Mouse (Mus musculus): ENCODE measurements at regions not wholly inside any gene's neighbourhood (a gene's known extent, or its start where the extent isn't known, plus 50 kb on each side); places are given as distances from the start of the nearest gene placed in this dataset. TPM values are rescaled to one million over a fixed set of nuclear protein-coding genes. Genes with fewer than 3 reads are reported as not detected.
A peak's percentile ranks its signal among the peaks of the same experiment; 100 is the strongest.

DNA sequence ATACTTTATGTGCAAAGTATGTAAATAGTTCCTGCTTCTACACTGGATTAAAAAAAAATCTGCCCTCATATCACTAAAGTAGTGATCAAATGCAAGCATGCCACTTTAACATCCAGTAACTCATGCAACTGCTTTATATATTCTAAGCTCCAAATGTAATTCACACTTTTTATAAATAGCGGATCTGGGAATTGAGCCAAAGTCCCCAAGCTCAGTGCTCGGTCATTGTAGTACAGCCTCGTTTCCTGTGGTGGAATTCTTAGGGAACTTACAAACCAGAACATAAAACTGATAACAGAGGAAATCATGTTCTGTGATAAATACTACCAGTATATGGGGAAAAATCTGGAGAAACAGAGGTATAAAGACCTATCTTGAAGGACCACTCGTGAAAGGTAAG, 690.1 kb upstream of the Tmpo start:
- H3K4me3 ChIP-seq (ENCODE audit: low read depth, low read length): no peak overlapping the region
- H3K9me3 ChIP-seq (ENCODE audit: control insufficient read depth, low read length): no peaks in the 10 kb centered on the region
- no peak overlapping the region for H3K9ac ChIP-seq (replicated peaks; ENCODE audit: low read depth, low read length)
- H3K27me3 ChIP-seq (ENCODE audit: control insufficient read depth, insufficient read depth, low read length): no peaks in the 10 kb centered on the region
- H3K4me1 ChIP-seq (ENCODE audit: control insufficient read depth, insufficient read depth, low read length): no peaks in the 10 kb centered on the region
- H3K4me2 ChIP-seq (ENCODE audit: low read depth, low read length): no peak overlapping the region
- WGBS: 69% methylated on average over 4 of the region's 4 CpGs
- H3K27ac ChIP-seq (ENCODE audit: low read depth, low read length): no peak overlapping the region
- no peak for ATAC-seq (ENCODE audit: low read depth)
- no peaks in the 10 kb centered on the region for H3K36me3 ChIP-seq (ENCODE audit: control insufficient read depth, insufficient read depth, low read length)

DNA sequence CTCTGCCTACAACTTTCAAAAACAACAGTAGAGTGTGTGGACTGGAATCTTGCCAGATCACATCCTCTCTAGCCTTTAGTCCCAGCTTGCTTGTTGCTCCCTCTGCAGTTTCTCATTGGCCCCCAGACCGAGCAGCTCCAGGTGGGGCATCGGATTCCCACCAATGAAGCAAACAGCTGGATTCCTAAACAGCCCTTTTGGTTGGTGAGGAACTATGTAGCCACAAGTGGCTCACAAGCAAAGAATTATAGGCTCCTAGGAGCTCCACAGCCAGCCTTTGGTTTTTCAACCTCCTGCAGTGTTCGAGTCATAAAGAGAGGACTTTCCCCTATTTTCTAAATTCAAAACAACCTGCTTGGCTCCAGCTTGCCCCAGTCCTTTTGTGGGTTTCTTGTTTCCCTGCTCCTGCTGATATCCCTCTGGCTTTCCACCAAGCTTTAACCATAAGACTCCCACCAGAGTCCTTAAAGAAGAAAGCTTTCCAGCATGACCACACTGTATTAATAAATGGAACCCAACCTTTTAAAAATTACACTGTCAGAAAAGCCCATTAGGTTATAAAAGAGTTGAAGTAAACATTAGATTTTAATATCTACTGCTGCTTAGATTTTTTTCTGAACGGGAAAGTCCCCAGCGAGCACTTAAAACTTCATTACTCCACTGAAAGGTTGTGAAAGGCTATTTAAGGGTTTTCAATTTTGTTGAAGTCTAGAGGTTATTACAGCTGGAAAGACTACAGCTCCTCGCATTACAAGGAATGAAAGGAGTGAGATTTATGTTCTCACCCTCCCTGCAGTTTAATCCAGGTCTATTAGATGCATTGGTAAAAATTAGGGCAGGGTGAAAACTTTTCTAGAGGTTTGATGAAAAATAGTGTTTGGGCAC, 677.8 kb upstream of the Tmpo start:
- Histone ChIP-seq H3K36me3 (ENCODE audit: control insufficient read depth, insufficient read depth, low read length) (no peaks in the 10 kb centered on the region), H3K4me2 (ENCODE audit: low read depth, low read length) (no peak overlapping the region), H3K9ac (replicated peaks; ENCODE audit: low read depth, low read length) (no peak overlapping the region), H3K27me3 (ENCODE audit: control insufficient read depth, insufficient read depth, low read length) (no peaks in the 10 kb centered on the region), H3K4me1 (ENCODE audit: control insufficient read depth, insufficient read depth, low read length) (no peaks in the 10 kb centered on the region), H3K27ac (ENCODE audit: low read depth, low read length) (no peak overlapping the region), H3K9me3 (ENCODE audit: control insufficient read depth, low read length) (no peaks in the 10 kb centered on the region), H3K4me3 (ENCODE audit: low read depth, low read length) (no peak overlapping the region)
- no peak; the same call in 1 of the 2 replicates for ATAC-seq (ENCODE audit: low read depth)
- WGBS: 19% methylated on average over 6 of the region's 6 CpGs

DNA sequence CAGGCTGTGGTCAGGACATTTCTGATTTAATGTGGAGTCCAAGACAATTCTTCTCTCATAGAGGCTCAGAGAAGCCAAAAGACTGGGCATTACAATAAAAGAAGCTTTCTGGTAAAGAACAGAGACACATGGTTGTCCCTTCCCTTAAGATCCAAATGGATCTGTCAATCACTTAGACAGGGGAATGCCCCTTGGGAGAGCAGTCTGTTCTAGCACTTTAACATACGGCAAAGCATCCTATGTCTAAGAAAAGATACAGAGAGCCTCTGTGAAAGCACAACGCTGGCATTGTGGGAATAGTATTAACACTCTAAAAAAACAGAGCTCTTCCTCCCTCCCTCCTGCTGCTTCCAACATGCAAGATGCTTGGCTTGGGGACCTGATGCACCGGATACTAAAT, 646.0 kb upstream of the Tmpo start:
- no peak overlapping the region for H3K4me3 ChIP-seq (ENCODE audit: low read depth, low read length)
- H3K9me3 ChIP-seq (ENCODE audit: control insufficient read depth, low read length): no peaks in the 10 kb centered on the region
- H3K27me3 ChIP-seq (ENCODE audit: control insufficient read depth, insufficient read depth, low read length): no peaks in the 10 kb centered on the region
- H3K36me3 ChIP-seq (ENCODE audit: control insufficient read depth, insufficient read depth, low read length): no peaks in the 10 kb centered on the region
- 43% methylated on average over 3 of the region's 3 CpGs for WGBS
- H3K27ac ChIP-seq (ENCODE audit: low read depth, low read length): no peak overlapping the region
- H3K4me1 ChIP-seq (ENCODE audit: control insufficient read depth, insufficient read depth, low read length): no peaks in the 10 kb centered on the region
- no peak overlapping the region for H3K4me2 ChIP-seq (ENCODE audit: low read depth, low read length)
- no peak for ATAC-seq (ENCODE audit: low read depth)
- H3K9ac ChIP-seq (replicated peaks; ENCODE audit: low read depth, low read length): no peak overlapping the region

DNA sequence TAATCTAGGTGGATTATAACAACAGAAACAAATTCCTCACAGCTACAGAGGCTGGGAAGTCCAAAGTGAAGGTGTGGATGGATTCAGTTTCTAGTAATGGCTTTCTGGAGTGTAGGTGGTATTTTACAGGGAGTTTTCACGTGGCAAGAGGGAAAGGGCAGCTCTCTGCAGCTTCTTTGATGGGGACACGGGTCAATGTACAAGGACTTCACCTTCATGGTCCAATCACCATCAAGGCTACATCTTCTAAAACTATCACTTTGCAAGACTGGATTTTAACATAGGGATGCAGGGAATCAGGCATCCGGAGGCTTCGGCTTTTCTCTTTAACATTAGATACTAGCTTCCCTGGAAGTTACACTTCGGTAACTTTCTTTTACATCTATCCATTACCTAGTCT, 642.4 kb upstream of the Tmpo start:
- Histone ChIP-seq H3K4me3 (ENCODE audit: low read depth, low read length) (no peak overlapping the region), H3K36me3 (ENCODE audit: control insufficient read depth, insufficient read depth, low read length) (no peaks in the 10 kb centered on the region), H3K27ac (ENCODE audit: low read depth, low read length) (no peak overlapping the region), H3K9me3 (ENCODE audit: control insufficient read depth, low read length) (no peaks in the 10 kb centered on the region), H3K4me1 (ENCODE audit: control insufficient read depth, insufficient read depth, low read length) (no peaks in the 10 kb centered on the region), H3K27me3 (ENCODE audit: control insufficient read depth, insufficient read depth, low read length) (no peaks in the 10 kb centered on the region), H3K4me2 (ENCODE audit: low read depth, low read length) (no peak overlapping the region), H3K9ac (replicated peaks; ENCODE audit: low read depth, low read length) (no peak overlapping the region)
- no peak for ATAC-seq (ENCODE audit: low read depth)
- 93% methylated on average over 5 of the region's 5 CpGs for WGBS

DNA sequence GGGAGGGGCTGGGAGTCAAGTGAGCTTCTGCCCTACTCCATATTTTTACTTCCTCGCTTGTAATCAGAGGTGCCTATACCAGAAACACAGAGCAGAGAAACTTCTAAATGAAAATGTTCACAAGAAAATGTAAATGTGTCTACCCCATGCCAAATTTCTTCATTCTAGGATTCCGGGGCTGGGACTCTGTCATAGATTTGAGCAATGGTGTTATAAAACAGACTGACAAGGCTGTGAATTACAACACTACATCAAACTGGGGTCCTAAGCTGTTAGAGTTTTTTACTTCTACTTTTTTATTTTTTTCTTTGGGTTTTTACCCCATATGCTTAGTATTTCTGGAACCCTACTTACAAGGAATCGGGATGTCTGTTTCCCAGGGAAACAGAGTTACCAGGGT, 623.8 kb upstream of the Tmpo start:
- Histone ChIP-seq H3K27me3 (ENCODE audit: control insufficient read depth, insufficient read depth, low read length) (no peaks in the 10 kb centered on the region), H3K4me3 (ENCODE audit: low read depth, low read length) (no peak overlapping the region), H3K9me3 (ENCODE audit: control insufficient read depth, low read length) (no peaks in the 10 kb centered on the region), H3K9ac (replicated peaks; ENCODE audit: low read depth, low read length) (no peak overlapping the region), H3K4me1 (ENCODE audit: control insufficient read depth, insufficient read depth, low read length) (no peaks in the 10 kb centered on the region), H3K36me3 (ENCODE audit: control insufficient read depth, insufficient read depth, low read length) (no peaks in the 10 kb centered on the region), H3K4me2 (ENCODE audit: low read depth, low read length) (no peak overlapping the region), H3K27ac (ENCODE audit: low read depth, low read length) (no peak overlapping the region)
- WGBS: 84% methylated on average over 3 of the region's 3 CpGs
- no peak for ATAC-seq (ENCODE audit: low read depth)

MicroRNAs in the stretch of these regions (microRNA counts, 519-probe panel; counts per million panel counts)
- microRNA mmu-miR-135a: 7,435 counts per million, percentile 98 among the panel's probes with 10 or more counts

Small RNA genes lying in the stretch of these regions (microRNA-seq; reads per million reads assigned to microRNA genes)
- not detected for gene Gm22582
- 201 reads per million, percentile 56 among the genes with 10 or more reads in this experiment for gene Mir1251
- gene Mir135a-2: 149 reads per million, percentile 52 among the genes with 10 or more reads in this experiment
